Mouse (Mus musculus): ENCODE results near the gene Gm28042. TPM values are rescaled to one million over a fixed set of nuclear protein-coding genes. Genes with fewer than 3 reads are reported as not detected.

Gm28042 gene
- total RNA-seq (2023) = 1 to 10 TPM; 1.1 to 1.6 TPM

GRCm38 (mm10) chr2:120026984-120027949 lies at the start of gene Gm28042, which contains the start of gene Jmjd7:
Gene Gm28042, plus strand, starts transcription at chr2:120027493.
Gene Jmjd7, plus strand, starts transcription at chr2:120027483.

GRCm38 (mm10) chr2:120032726-120033467 lies 5.6 kb downstream of the Gm28042 start, which contains the start of gene Pla2g4b:
Gene Pla2g4b, plus strand, starts transcription at chr2:120033417.

Other genes starting within 250 kb of the Gm28042 start
- gene Rpap1, start 240.0 kb upstream of the Gm28042 start, total RNA-seq (2023) = 10 to 100 TPM in 1 of 2 experiments, 1 to 10 TPM in 1; 8.4 to 12.4 TPM
- gene Tyro3, start 229.8 kb upstream of the Gm28042 start, total RNA-seq (2023) = under 1 TPM; 0.15 to 0.22 TPM
- 10 to 100 TPM; 31.3 to 40.0 TPM for gene Mga, start 130.3 kb upstream of the Gm28042 start, total RNA-seq (2023)
- 1 to 10 TPM; 6.4 to 7.3 TPM for gene Mapkbp1, start 54.8 kb upstream of the Gm28042 start, total RNA-seq (2023)
- gene Jmjd7, start within 50 bp of the Gm28042 start, total RNA-seq (2023) = 1 to 10 TPM; 4.8 to 6.8 TPM
- gene Pla2g4b, start 5.9 kb downstream of the Gm28042 start, total RNA-seq (2023) = 1 to 10 TPM in 1 of 2 experiments, under 1 TPM in 1; 0.48 to 1.9 TPM
- gene Ehd4, start 127.1 kb downstream of the Gm28042 start, total RNA-seq (2023) = 10 to 100 TPM; 56.7 to 59.3 TPM
- not detected for gene Pla2g4e, start 217.8 kb downstream of the Gm28042 start, total RNA-seq (2023)

Measured in neutrophil, adult 83 days (primary cell).